Mouse (Mus musculus) thymus, adult 18-20 months (tissue): ENCODE data around the gene Nkrf.
"Not testable (repeated sequence)": the region's sequence is repeated elsewhere in the genome, so short reads cannot be mapped to it uniquely, and the experiment has no call there.

Source experiments
- DNase-seq, 2 experiments: peaks; one replicate each; pipeline ENCODE4 v3.0.0; 2022; ENCODE audit warnings: mixed read lengths in 2 of 2

The Nkrf gene

DNA sequence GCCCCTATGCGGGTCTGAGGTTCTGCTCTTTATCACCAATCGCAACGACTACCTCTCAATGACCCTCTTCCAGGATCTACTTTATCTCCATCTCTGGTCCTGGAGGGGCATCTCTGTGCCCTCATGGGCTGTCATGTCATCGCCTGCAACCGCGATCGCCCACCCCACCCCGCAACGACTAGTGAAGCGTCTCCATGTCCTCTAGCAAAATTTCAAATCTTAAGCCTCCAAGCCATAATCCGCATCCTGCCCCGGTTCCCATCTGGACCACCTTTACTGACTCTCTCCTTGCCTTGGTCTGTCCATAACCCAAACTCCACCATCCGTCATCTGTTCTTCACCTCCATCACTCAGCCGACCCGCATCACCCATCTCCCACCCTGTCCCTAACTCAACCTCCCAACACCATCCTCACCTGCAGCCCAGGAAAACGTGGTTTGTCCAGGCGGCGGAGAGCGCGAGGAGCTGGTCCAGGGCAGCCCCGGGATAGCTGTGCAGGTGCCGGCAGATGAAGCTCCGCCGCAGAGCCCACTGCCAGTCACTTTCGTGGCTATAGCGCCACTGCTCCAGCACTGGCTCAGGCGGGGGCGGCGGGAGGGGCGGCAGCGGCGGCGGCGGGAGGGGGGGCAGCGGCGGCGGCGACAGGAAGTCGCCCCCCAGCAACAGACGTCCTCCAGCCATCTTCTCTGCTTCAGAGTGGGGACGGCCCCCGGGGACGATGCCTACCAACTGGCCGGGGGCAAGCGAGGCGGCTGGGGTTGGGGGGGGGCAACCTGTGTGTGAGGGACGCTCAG, at the start of gene Nkrf:
Nkrf (minus strand) TSS at position 579 of the 794 bp plus-strand sequence.
- peak; percentile 24 to 31 for DNase-seq

DNA sequence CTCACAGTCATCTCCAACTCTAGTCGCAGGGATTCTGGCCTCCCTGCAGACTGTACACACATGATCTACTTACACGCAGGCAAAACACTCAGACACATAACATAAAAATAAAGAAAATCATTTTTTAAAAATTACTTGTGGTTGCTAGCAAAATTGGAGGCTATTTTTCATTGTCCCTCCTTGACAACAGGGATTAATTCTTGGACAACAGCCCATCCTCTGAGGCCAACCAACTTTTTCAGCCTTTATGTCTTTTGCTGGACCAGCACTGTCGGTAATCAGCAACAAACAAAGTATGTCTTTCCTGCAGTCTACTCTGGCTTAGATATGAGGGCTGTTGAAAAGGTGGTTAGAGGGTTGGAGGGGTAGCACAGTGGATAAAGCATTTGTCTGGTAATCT, 38.4 kb upstream of the Nkrf start:
- DNase-seq, result no peak

DNA sequence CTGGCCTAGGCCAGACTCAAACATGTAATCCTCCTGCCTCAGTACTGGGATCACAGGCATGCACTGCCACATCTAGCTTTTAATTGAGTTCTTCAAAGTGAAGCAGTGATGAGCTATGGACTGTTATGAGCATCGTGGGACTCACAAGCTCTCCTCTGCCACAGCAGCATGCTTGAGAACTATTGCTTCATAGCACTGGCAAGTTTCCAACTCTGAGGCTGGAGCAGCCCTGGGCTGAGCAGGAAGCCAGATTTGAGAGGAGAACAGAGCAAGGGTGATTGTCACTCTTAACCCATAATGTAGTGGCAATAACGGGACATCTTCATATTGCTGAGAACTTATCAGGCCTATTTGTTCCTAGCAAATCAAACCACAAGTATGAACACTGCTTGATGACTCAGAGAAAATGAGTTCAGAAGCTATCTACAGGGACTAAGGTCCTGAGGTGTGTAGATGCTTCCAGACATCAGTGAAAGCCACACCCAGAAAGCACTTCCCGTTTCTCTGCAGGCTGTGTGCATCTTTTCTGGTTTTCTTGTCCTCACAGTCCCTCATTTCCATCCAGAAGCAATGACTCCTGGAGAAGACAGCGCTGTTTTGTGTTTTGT, 37.2 kb upstream of the Nkrf start:
- DNase-seq, result no peak

DNA sequence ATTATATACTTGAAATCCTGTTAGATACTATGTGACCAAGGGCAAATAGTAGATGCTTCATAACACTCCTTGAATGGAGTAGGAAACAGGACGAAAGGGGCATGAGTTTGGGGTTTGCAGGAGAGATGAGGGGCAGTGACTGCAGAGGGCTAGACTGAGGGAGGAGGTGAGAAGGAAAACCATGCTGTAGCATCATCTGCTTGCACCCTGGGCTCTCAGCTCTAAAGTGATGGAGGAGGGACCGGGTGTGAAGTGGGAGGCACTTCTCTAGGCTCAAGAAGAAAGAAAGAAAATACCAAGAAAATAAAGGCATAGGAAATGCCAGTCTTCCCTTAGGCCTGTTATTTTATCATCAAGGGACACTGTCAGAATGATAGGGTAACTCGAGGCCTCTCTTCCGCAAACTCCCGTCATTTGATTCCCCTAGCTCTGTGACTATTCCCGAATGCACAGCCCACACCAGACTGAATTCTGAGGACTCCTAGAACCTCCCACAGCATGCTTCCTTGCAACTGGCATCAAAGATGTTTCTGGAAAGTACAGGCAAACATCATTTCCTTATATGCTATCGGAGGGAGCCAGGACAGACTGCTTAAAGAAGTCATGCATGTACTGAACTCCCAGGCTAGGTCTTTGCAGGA, 32.7 kb upstream of the Nkrf start:
- DNase-seq, result no peak

DNA sequence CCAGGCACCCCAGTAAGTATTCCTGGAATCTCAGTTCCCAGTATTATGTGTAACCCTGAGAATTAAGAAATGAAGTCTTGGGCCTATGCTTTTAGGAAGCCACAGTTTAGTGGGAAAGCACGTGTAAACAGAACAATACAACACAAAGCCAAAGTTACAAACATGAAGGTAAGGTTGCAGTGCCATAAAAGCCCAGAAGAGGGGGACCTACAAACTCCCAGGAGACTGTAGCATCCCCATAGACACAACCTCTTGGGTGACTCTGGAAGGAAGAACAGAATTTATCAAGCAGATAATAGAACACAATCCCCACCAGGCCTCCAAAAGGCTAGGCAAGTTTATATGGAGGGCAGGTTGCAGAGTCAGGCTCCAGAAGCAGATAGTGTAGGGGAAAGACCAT, 27.9 kb upstream of the Nkrf start:
- DNase-seq, result no peak

DNA sequence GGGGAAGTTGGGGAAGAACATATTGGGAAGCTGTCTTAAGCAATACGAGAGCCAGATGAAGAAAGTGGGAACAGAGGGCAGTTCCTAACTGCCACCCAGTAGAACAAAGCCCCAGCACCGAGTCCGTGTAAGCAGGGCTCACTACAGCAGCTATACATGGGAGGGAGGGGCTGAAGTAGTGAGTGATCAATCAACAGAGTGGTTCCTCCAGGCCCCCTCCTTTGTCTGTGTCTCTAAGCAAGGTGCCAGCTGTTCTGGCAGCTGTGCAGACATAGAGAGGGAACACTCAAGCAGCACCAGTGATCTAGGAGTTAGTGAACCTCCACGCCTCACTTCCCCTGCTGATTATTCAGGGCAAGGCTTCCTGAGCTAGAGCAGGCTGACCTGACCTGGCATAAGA, 27.0 kb upstream of the Nkrf start:
- no peak for DNase-seq

DNA sequence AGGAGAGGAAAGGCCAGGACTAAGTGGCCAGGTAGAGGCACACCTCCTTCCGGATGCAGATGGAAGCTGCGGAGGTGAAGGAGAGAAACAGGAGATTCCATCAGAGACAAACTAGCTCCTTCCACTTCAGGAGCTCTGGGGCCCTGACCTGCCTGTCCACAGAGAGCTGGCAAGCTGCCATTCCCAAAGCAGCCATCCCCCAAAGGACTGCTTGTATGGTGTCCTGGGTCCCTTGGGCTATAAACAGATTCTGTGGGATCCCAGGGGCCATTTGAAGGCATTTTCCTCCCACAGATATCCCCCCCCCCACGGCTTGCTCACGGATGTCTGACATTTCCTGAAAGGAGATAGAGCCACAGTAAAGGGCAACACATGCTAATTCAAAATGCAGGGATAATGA, 26.1 kb upstream of the Nkrf start:
- no peak for DNase-seq

DNA sequence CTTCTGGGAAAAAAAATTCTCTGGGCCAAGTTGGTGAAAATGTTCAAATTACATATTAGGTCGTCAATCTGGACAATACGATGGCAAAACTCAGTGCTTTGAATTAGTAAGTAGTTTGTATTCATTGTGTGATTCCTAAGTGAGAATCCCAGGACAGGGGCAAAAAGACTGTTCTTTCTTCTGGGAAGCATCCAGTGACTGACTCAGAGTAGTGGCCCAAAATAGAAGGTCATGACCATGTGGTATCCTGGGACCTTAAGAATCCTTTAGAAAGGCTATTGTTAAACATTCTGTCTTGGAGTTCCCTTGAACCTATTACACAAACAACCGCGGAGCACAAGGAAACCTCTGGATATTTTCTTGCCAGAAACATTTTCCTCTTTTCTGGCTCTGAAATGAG, 18.6 kb upstream of the Nkrf start:
- DNase-seq, result no peak

DNA sequence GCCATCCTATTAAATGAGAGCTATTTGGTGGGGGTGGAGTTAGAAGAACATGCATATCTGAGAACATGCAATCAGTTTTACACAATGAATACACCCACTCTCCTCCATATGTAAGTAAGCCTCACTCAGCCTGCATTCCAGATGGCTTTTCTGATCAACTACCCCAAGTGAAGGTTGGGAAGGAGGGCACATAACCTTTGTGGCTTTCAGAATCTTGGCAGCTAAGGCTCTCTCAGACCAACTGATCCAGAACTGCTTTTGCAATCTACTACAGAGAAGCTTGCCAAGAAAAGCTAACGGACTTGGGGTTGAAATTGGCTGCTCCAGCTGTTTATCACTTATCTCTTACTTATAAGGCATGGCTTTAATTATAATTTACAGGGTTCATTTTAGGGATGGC, 15.1 kb upstream of the Nkrf start:
- no peak for DNase-seq

DNA sequence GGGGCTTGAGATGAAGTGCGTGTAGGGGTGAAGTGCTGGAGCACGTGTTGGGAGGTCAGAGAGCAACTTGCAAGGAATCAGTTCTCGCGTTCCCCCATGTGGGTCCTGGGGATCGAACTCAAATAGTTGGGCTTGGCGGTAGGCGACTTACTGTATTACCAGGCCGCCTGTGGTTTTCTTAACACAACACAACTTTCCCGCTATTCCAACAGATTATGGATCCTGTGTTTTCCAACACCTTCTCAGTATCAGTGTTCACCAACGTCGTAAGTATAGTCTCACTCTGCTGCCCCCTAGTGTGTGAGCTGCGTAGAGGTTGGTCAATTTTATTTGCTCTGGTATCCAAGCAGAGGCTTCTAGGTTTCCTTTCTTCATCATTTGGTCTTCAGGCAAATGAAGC, 8.6 kb upstream of the Nkrf start:
- DNase-seq, result peak in 1 of 2 experiments; percentile 16

DNA sequence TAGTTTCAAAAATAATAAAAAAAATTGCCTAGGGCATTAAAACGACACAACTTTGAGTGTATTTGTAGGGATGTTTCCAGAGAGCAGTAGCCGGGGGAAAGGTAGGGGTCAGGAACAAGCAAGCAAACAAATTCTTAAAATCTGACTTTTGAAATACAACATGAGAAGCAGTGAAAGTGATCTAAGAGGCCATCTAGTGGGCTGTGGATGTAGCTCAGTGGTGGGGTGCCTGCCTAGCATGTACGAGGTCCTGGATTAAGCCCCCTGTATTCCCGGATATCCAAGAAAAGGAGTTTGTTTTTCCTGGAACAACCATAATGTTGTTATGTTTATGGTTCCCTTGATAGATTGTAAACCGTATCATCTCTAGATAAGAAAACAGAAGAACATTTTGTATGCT, 3.8 kb upstream of the Nkrf start:
- DNase-seq, result no peak

DNA sequence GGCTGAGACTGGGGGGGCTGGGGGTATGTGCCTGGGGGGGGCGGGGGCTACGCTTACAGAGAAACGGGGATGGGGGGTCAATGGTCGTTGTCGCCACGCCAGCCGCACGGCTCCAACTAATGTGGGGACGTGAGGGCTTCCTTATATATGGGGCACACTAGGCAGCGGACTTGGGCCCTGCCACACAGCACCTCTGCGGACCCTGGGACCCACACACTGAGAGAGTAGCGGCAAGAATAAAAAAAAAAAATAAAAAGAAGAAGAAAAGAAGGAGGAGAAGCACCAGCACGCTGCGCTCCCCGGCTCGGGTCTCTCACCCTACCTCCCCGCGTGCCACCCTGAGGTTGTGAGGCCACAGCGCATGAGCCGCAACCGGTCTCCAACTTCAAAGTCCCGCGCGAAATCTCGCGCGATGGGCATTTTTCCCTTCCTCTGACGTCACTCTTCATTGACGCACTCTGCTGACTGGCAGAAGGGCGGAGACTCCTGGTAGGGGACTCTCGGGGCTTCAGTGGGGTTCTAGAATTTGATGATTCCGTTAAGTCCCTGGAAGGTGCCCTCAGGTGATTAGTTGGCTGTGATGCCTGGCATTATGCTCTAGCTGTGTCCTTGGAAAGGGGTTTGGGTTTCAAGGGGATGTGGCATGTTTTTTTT, 543 bp upstream of the Nkrf start:
- peak; percentile 83 to 91 for DNase-seq

DNA sequence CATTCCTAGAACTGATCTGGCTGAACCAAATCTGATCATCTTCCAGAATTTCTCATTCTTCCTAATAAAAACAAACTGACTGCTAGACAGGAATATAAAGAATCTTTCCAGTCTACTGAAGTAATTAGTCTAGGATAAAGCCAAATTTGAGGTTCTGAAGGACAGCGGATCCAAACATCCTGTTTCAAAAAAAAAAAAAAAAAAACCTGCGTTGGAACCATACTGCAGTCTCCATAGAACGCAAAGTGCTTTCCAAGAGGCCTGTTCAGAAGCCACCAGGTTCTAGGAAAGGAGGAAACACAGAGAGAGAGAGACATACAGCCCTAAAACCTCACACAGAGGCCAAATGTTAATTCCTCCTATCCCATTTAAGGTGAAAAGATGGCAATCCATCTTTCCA, 1.0 kb downstream of the Nkrf start:
- no peak for DNase-seq

DNA sequence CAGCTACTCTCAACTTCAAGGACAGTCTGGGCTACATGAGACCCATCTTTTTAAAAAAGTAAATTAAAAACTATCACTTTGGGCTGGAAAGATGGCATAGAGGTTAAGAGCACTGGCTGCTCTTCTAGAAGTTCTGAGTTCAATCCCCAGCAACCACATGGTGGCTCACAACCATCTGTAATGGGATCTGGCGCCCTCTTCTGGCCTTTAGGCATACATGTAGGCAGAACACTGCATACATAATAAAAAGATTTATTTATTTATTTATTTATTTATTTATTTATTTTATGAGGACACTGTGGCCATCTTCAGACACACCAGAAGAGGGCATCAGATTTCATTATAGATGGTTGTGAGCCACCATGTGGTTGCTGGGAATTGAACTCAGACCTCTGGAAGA, 3.8 kb downstream of the Nkrf start:
- not testable (repeated sequence) for DNase-seq

DNA sequence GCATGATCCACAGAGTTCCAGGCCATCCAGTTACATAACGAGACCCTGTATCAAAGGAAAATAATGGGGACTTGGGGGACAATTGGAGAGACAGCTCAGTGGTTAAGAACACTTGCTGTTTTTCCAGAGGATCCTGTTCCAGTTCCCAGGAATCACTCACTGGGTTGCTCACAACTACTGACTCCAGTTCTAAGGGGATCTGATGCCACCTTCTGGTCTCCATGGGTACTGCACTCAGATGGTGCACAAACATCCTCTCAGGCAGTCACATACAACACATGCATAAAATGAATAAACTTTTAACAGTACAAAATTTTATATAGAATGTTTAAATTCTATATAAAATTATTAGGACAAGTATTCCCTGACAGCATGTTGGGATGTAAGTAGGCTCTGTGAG, 18.0 kb downstream of the Nkrf start:
- no peak for DNase-seq

DNA sequence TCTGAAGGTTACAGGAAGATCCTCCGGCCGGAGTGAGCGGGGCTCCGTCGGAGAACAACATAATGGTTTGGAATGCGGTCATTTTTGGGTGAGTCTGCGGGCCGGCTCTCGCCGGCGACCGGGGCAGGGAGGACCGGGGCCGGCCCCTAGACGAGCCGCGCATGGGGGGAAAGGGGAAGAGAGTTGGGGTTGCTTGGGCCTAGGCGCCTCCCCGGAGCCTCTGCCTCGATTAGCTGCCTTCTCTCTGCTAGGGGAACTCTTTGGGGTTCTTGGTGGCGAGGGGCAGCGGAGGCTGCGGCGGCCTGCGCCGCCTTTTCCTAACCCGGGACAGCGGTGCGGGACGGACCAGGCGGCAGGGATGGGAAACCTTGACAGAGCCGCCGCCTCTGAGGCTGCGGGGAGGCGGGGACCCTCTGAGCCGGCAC, 28.0 kb downstream of the Nkrf start:
- DNase-seq, result no peak

DNA sequence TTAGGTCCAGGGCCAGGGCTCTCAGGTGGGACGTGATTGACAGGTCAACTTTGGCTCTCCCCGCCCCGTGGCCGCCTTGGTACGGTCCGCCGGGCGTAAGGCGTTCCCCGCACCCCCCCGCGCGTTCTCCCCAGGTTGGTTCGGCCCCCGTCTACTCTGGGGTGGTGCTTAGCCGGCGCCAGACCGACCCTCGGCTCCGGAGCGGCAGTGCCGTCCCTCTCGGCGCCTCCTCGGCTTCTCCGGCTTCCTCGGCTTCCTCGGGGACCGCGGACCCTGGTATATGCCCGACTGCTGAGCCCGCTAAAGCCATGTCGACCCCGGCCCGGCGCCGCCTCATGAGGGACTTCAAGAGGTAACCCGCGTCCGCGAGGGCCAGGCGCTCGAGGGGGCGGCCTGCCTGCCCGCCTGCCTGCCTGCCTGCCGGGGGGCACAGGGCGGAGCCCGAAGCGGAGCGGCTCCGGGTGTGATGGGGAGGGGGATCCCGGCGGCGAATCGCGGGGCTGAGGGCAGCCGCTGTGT, 28.5 kb downstream of the Nkrf start:
- peak; percentile 73 to 80 for DNase-seq

DNA sequence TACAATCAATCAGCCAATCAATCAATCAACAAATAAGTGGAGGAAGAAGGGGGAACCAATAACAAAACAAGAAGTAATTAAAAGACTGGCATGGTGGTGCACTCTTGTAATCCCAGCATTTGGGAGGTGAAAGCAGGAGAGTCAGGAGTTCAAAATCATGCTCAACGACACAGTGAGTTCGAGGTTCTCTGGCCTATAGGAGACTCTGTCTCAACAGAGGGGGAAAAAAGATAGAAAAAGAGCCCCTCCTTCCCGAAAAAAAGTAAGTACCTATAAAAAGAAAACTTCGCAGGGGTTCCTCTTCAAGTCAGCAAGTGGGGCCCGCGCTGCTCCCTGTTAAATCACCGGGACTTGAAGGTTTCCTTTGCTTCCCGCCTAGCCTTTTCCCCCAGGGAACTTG, 28.9 kb downstream of the Nkrf start, which contains the start of the genes Ube2a and C330007P06Rik:
Ube2a (plus strand) TSS at position 136 of the 400 bp plus-strand sequence.
C330007P06Rik (minus strand) TSS at position 347 of the 400 bp plus-strand sequence.
- DNase-seq, result no peak

DNA sequence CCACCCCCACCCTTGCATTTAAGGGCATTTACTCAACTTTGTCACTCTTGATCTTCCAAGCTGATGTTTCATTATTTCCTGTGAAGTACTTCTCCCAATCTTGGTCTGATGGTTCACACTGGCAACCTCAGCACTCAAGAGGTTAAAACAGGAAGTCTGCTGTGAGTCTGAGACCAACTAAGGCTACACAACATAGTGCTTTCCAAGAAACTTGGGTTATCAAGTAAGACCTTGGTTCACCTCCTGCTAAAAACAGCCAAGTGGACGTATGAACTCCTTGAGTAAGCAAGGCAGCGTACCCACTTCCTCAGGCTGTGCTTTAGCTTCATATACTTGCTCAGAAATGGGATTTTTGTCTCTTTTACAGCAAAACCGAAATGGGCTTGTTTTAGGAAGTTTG, 32.3 kb downstream of the Nkrf start:
- no peak for DNase-seq

DNA sequence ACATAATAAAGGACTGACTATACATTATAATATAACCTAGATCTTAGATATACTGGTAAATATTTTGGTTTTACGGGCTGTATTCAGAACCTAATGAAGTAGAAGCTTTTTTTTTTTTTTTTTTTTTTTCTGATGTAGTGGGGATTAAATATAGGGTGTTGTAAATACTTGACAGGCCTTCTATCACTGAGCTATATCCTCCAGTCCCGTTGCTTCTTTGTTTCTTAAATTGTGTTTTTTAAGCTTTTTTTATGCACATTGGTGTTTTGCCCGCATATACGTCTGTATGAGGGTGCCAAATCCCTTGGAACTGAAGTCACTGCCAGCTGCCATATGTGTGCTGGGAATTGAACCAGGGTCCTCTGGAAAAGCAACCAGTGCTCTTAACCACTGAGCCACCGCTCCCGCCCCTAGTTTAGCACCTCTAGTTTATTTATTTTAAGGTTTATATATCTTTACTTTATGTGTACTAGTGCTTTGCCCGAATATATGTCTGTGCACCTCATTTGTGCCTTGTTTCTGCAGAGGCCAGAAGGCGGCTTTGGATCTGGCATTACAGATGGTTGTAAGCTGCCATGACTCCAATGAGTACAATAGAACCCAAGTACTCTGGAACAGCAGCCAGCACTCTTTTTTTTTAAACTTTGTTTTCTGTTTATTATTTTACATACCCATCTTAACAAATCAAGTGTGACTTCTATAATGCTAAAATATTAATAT, 37.9 kb downstream of the Nkrf start:
- DNase-seq, result no peak

DNA sequence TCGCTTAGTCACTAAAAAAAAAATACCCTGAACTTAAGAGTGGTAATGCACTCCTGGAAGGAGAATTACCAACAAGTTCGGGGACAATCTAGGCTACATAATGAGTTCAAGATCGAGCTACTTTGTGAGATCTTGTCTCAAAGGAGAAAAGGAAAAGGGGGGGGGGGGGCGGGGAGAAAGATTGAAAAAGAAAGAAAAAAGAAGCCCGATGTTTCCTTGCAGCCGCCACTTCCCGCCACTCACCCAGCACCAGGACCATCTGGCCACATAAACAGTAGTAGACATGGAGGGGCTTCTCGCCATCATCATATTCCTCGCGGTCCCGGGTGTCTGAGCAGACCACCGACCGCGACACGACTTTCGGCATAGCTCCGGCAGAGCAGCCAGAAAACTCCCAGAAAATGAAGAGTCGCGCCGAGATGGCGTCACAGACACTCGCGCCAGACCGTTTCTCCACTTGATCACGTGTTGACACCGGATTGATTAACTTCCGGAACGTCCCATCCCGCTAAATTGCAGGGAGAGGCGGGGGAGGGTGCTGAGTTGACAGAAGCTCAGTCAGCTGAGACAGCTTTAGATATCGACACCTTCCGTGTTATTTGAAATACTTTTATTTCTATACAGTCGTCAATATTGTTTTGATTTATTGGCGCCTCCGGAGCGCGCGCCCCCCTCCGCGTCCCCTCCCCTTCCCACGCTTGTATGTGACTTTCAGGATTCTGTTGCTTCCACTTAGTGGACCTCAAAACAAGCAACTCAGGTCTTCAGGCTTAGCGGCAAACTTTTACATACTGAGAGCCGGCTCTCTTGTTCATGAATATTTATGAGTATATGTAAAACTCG, 38.7 kb downstream of the Nkrf start:
- peak; percentile 56 to 72 for DNase-seq

DNA sequence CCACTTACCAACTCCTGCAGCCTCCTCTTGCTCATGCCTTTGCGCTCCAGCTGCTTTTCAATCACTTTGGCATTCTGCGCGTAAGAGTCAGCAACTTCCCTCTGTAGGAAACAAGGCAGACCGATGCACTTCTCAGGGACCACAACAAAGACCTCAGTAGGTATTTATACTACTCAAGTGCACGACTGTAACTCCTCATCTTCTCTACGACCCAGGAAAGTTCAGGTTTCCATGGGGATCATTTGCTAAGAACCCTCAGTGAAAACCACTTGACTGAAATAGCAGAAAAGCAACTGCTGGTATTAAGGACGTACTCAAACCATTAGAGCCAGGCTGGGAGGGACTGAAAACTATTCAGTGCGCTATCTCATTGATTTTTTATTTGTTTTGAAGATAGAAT, 50.1 kb downstream of the Nkrf start:
- no peak for DNase-seq
